Mouse (Mus musculus) lung, adult 10 weeks (tissue): ENCODE data around the gene Ildr1. TPM values are rescaled to one million over a fixed set of nuclear protein-coding genes. Genes with fewer than 3 reads are reported as not detected.

ENCODE experiments used
- polyA plus RNA-seq: library from polyadenylated mRNA; stranded (reverse); fragments of 350-450 nt; fragmentation: Illumina TruSeq; extraction: RNeasy Lipid Tissue Mini Kit (QIAGEN cat#74804); gene quantifications from one replicate; pipeline ENCODE4 v1.2.3, GENCODE M21; 2014; ENCODE audit warnings: low read depth, low replicate concordance; ENCODE audit not compliant: insufficient read depth

Gene Ildr1
- 4.8 TPM for polyA plus RNA-seq

GRCm38 (mm10) chr16:36693818-36694413 is at the start of gene Ildr1:
TSS of gene Ildr1 (plus strand) at chr16:36693978.

DNA sequence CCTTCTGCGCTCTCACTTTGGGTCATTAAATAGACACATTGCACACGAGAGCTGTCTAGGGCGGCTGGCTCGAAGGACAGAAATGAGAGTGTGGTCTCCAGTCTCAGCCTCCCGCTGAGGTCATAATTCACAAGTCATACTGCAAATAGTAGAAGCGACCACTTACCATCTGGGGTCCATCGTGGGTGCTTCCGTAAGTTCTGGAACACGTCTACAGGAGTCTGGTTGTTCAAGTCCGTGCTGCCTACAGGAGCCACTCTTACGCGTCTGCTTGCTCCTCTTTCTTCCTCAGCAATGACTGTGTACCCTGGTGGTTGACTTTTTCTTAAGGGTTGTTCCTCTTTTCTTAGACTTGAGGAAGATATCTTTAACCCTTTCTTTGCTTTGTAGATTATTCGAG is 28.0 kb upstream of the Ildr1 start, which contains the start of gene Cd86:
Gene Cd86, minus strand, starts transcription at position 300 of the 400 bp plus-strand sequence.

Other genes starting within 250 kb of the Ildr1 start
- gene Stfa3, start 238.6 kb upstream of the Ildr1 start, polyA plus RNA-seq, result not detected
- gene Casr, start 131.8 kb upstream of the Ildr1 start, polyA plus RNA-seq, result not detected
- 4.6 TPM for gene Cd86, start 27.9 kb upstream of the Ildr1 start, polyA plus RNA-seq
- gene Slc15a2, start 91.0 kb downstream of the Ildr1 start, polyA plus RNA-seq, result 28.6 TPM
- gene Iqcb1, start 134.4 kb downstream of the Ildr1 start, polyA plus RNA-seq, result 11.3 TPM
- gene Eaf2, start 181.0 kb downstream of the Ildr1 start, polyA plus RNA-seq, result 1.8 TPM
- 13.9 TPM for gene Golgb1, start 181.2 kb downstream of the Ildr1 start, polyA plus RNA-seq
- gene Hcls1, start 241.0 kb downstream of the Ildr1 start, polyA plus RNA-seq, result 31.6 TPM